Mouse (Mus musculus) CH12.LX (cell line): ENCODE measurements around the gene Stom.

ENCODE experiments used
- EP300 ChIP-seq: IDR thresholded peaks from 2 replicates; pipeline ENCODE4 v1.6.1; 2011; ENCODE audit warnings: low read length, improper control_type of control experiment
- MAFK ChIP-seq: IDR thresholded peaks from 2 replicates; pipeline ENCODE4 v1.6.1; 2011; ENCODE audit warnings: low read length, improper control_type of control experiment; ENCODE audit not compliant: insufficient replicate concordance
- SIN3A ChIP-seq: IDR thresholded peaks from 2 replicates; pipeline ENCODE4 v1.6.1; 2012; ENCODE audit warnings: low read length, improper control_type of control experiment, inconsistent platforms
- TCF12 ChIP-seq: IDR thresholded peaks from 2 replicates; pipeline ENCODE4 v1.6.1; 2014; ENCODE audit warnings: low read depth, mild to moderate bottlenecking, inconsistent platforms, low read length, improper control_type of control experiment
- USF1 ChIP-seq: IDR thresholded peaks from 2 replicates; pipeline ENCODE4 v1.6.1; 2014; ENCODE audit warnings: low read depth, mild to moderate bottlenecking, inconsistent platforms, low read length, improper control_type of control experiment

DNA sequence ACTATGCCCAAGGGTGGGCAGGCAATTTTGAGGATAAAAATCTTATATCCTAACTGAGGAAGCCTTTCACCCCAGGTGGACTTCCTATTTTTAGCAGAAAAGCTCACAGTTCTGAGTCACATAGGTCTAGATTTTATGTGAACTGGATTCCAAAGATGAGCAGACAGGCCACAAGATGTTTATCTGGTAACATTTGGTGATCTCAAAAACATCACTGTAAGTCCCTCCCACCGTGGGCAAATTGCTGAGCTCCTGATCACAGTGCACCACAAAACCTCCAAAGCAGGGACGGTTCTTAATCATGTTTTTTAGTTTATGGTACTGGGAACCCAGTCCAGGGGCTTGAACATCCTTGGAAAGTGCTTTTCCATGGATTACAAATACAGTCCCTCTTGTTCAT lies 7.7 kb downstream of the Stom start:
- TF ChIP-seq TCF12 (no peak), USF1 (no peak), MAFK (no peak), SIN3A (no peak), EP300 (no peak)
